In the genomic region with DNA sequence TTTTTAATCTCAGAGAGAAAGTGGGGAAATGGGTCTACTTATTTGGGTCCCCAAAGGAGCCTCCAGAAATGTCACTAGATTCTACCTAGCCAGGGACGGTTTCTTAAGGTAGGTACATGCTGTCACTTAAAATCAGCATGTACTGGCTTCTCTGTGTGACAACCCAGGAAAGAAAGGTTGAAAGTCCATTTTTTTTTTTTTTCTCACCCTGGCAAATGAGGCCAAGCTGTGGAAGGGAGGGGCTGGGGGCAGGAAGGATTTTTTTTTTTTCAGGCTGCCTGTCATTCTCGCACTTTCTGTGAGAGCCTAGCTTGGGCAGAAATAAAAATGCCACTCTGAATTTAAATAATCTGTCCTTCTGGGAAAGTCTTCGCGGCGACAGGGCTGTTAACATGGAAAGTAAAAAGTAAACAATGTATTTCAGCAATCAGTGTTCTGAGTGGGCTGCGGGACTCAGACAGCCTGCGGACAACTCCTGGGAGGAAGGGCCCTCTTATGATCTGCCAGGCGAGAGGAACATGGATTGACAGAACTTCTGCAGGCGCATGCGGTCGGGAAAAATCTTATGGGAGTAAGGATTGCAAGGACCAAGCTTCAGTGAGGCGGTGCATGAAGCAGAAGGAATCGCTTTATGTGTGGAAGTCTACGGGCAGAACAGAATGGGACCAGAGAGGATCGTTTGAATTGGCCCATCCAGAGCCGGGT, we compare ENCODE assay signal across 7 mouse cellular contexts.
A peak's percentile ranks its signal among the peaks of the same experiment; 100 is the strongest.
DNase-seq lines count a peak whose midpoint lies in the region; ATAC-seq lines count a peak whose summit lies in the region.

No protein-coding gene starts in this region.

- H3K27me3 ChIP-seq in heart, embryonic 12.5 days (replicated peaks) = 0 out of 2 replicates have a peak, but pooled peaks cover 10% of the 10 kb centered on the region
- peaks cover 27% of the 10 kb centered on the region for H3K27me3 ChIP-seq in limb, embryonic 12.5 days
- H3K27me3 ChIP-seq in stomach, embryonic 15.5 days (replicated peaks) = no peaks in the 10 kb centered on the region

- DNase-seq in ovary, postnatal 14 days (ENCODE audit: low spot score) = peak; percentile 11
- no peak for DNase-seq in ovary, postnatal 36 days (ENCODE audit: low spot score)
- DNase-seq in left cerebral cortex, postnatal 36 days (ENCODE audit: low spot score in 2 of 2) = no peak
- no peak for DNase-seq in yolk sac, embryonic 10.5 days (ENCODE audit: low spot score)

- intact Hi-C loops in left cerebral cortex, postnatal 36 days (cut with DNase I) = loop anchor here (2.0 to 10.0 kb wide), 6 partner anchors 125 to 1603 kb away; a partner anchor contains a TSS

- WGBS in heart, embryonic 12.5 days = 14% methylated on average over 16 of the region's 16 CpGs
- WGBS in limb, embryonic 12.5 days = 12% methylated on average over 16 of the region's 16 CpGs
- WGBS in stomach, embryonic 15.5 days = 11% methylated on average over 16 of the region's 16 CpGs

- peak overlapping the region; percentile 59 for H3K9ac ChIP-seq in heart, embryonic 12.5 days
- peak overlapping the region; percentile 40; the same call in 1 of the 2 replicates for H3K9ac ChIP-seq in limb, embryonic 12.5 days (replicated peaks)
- 0 out of 2 replicates have a peak overlapping the region, but pooled peaks have one; percentile 6 for H3K9ac ChIP-seq in stomach, embryonic 15.5 days

- H3K4me1 ChIP-seq in heart, embryonic 12.5 days (replicated peaks) = peaks cover 12% of the 10 kb centered on the region; the same call in 1 of the 2 replicates
- peaks cover 29% of the 10 kb centered on the region for H3K4me1 ChIP-seq in limb, embryonic 12.5 days (replicated peaks)
- H3K4me1 ChIP-seq in stomach, embryonic 15.5 days = no peaks in the 10 kb centered on the region

- peak overlapping the region; percentile 46 for H3K4me3 ChIP-seq in heart, embryonic 12.5 days
- H3K4me3 ChIP-seq in limb, embryonic 12.5 days (replicated peaks) = peak overlapping the region; percentile 35
- H3K4me3 ChIP-seq in stomach, embryonic 15.5 days (replicated peaks) = peak overlapping the region; percentile 41

- no peaks in the 10 kb centered on the region for H3K36me3 ChIP-seq in heart, embryonic 12.5 days
- peaks cover 3% of the 10 kb centered on the region; the same call in 1 of the 2 replicates for H3K36me3 ChIP-seq in limb, embryonic 12.5 days
- no peaks in the 10 kb centered on the region for H3K36me3 ChIP-seq in stomach, embryonic 15.5 days

- H3K9me3 ChIP-seq in heart, embryonic 12.5 days (replicated peaks) = no peaks in the 10 kb centered on the region
- no peaks in the 10 kb centered on the region for H3K9me3 ChIP-seq in limb, embryonic 12.5 days
- H3K9me3 ChIP-seq in stomach, embryonic 15.5 days = no peaks in the 10 kb centered on the region

- no peak overlapping the region for H3K27ac ChIP-seq in heart, embryonic 12.5 days (ENCODE audit: poor library complexity, severe bottlenecking)
- H3K27ac ChIP-seq in limb, embryonic 12.5 days = no peak overlapping the region
- H3K27ac ChIP-seq in stomach, embryonic 15.5 days = no peak overlapping the region

- ATAC-seq in heart, embryonic 12.5 days (ENCODE audit: insufficient number of reproducible peaks, low FRiP score) = peak; percentile 18; the same call in 1 of the 2 replicates
- no peak for ATAC-seq in limb, embryonic 12.5 days (ENCODE audit: insufficient number of reproducible peaks, insufficient read depth, low FRiP score, low TSS enrichment, low read depth)
- no peak for ATAC-seq in stomach, embryonic 15.5 days (ENCODE audit: insufficient read depth, low FRiP score, low read depth)

- H3K4me2 ChIP-seq in heart, embryonic 12.5 days = peak overlapping the region; percentile 77
- peak overlapping the region; percentile 63 for H3K4me2 ChIP-seq in limb, embryonic 12.5 days
- H3K4me2 ChIP-seq in stomach, embryonic 15.5 days = peak overlapping the region; percentile 72

Comparison
In these comparisons a context has a peak if more than half of its experiments do, and no peak if none do; other contexts are left out.
1. H3K9ac ChIP-seq: peak in every context shown above with its lines; median percentile 59 in heart, embryonic 12.5 days; 40 in limb, embryonic 12.5 days; 6 in stomach, embryonic 15.5 days.